Mouse (Mus musculus) intestine, embryonic 14.5 days (tissue): Measurements from ENCODE around the gene Lrrc18. TPM values are rescaled to one million over a fixed set of nuclear protein-coding genes. Genes with fewer than 3 reads are reported as not detected.

Experiments
- polyA plus RNA-seq: library from polyadenylated mRNA; unstranded; fragments of >200 nt; fragmentation: Nextera tagmentation; extraction: Ambion mirVana; gene quantifications from 2 replicates; pipeline ENCODE4 v1.2.1, GENCODE M21; 2014

Gene Lrrc18
- polyA plus RNA-seq, 1 experiment from 2014 or later: 0.47 TPM

Other genes starting within 250 kb of the Lrrc18 start
- gene Tmem273, start 205.4 kb upstream of the Lrrc18 start, polyA plus RNA-seq: 1.4 and 2.2 TPM in 2 replicates
- not detected in 2 replicates for gene Fam170b, start 157.4 kb upstream of the Lrrc18 start, polyA plus RNA-seq
- 31.0 and 32.9 TPM in 2 replicates for gene Vstm4, start 134.6 kb upstream of the Lrrc18 start, polyA plus RNA-seq
- gene Wdfy4, start 194.1 kb downstream of the Lrrc18 start, polyA plus RNA-seq: 0.30 and 0.81 TPM in 2 replicates
- gene Arhgap22, start 222.6 kb downstream of the Lrrc18 start, polyA plus RNA-seq: 5.3 TPM in 2 replicates